Mouse (Mus musculus): Measurements from ENCODE around the gene Cys1. TPM values are rescaled to one million over a fixed set of nuclear protein-coding genes. Genes with fewer than 3 reads are reported as not detected.

Cys1 gene
- 1.2 TPM for polyA plus RNA-seq (2014; fragmentation: Illumina TruSeq; extraction: RNeasy Lipid Tissue Mini Kit (QIAGEN cat#74804); ENCODE audit: low read depth, low replicate concordance)

DNA sequence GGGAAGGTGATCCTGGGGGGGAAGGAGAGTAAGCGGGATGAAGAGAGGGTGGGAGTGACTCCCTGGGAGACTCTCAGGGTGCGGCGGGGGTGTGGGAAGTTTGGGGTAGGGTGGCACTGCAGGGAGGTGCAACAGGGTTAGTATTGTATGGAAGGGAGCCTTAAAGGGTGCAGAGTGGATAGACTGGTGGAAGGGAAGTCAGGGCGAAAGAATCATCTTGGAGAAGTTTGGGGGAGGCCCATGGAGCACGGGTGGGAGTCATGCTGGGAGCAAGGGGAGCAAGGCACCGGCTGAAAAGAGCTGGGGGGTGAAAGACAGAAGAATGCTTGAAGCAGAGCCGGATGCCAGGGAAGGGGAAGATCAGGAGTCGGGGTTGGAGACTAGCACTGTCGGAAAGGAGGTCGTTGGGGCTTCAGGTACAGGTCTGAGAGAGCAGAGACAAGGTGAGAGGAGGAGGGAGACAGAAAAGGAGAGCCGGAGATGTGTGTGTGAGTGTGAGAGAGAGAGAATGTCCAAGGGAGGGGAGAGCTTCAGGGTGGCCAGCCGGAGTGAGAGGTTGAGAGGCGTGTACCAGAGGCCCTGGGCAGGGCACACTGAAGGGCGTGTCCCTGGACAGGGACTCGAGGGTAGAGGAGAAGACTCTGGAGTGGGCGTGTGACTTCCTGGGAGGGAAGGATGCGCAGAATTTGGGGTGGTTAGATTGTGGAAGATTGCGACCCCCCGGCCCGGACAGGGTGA, at the start of gene Cys1:
TSS of gene Cys1 (minus strand) at position 528 of the 738 bp plus-strand sequence.

DNA sequence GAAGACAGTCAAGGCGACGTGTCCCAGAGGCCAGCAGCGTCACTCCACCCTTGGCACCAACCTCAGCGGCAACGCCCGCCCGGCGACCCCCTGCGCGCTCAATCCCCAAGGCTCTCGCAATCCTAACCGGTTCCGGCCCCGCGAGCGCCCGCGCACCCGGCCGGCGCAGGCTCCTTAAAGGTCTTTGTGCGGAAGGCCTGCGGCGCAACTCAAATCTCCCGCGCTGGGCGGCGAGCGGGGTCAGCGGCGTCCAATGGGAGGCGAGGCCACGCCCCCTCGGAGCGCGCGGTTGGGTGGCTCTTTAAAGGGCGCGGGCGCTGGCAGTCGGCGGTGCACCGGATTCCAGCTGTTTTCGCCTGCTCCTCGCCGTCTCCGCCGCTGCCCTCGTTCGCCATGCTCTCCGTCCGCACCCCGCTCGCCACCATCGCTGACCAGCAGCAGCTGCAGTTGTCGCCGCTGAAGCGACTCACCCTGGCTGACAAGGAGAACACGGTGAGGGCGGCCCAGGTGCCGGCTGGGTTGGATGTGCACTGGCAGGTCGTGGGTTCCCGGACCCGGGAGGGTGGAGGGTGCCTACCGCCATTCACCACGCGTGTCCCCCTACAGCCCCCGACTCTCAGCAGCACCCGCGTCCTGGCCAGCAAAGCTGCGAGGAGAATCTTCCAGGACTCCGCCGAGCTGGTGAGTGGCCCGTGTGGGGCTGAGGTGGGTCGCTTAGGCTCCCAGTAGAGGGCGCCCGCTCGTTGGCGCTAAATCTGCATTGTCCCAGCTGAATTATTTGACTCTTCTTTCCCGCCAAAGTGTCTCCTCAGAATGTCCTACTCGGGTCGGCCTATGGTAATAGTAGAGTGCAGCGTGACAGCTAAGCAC, 26.6 kb upstream of the Cys1 start, which contains the start of gene Rrm2:
TSS of gene Rrm2 (plus strand) at position 288 of the 870 bp plus-strand sequence.

DNA sequence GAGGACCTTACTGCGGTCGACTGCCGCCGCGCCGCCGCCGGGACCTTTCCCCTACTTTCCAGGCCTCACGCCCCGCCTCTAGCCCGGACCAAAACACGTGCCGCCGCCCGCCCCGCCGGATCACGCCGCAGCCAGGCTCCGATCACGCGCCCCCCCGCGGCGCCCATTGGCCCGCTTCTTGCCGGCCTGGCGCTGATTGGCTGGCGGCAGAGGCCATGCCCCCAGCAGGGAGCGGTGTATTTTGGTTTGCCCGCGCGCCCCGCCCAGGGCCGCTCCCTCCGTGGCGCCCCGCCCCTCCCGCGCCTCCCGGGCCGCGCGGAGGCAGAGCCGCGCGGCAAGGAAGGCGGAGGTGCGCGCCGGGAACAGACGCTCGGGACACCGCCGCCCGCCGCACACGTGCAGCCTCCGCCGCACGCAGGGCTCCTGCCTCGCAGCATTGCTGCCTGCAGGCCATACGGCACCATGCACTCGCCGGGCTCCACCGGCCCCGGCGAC, 30.5 kb downstream of the Cys1 start, which contains the start of gene Klf11:
TSS of gene Klf11 (plus strand) at position 212 of the 495 bp plus-strand sequence.

Other genes starting within 250 kb of the Cys1 start
- gene Taf1b, start 183.5 kb downstream of the Cys1 start, polyA plus RNA-seq (2014; fragmentation: Illumina TruSeq; extraction: RNeasy Lipid Tissue Mini Kit (QIAGEN cat#74804); ENCODE audit: low read depth, low replicate concordance): 20.4 TPM
- 1.5 TPM for gene Grhl1, start 109.5 kb downstream of the Cys1 start, polyA plus RNA-seq (2014; fragmentation: Illumina TruSeq; extraction: RNeasy Lipid Tissue Mini Kit (QIAGEN cat#74804); ENCODE audit: low read depth, low replicate concordance)
- 7.9 TPM for gene Klf11, start 30.5 kb downstream of the Cys1 start, polyA plus RNA-seq (2014; fragmentation: Illumina TruSeq; extraction: RNeasy Lipid Tissue Mini Kit (QIAGEN cat#74804); ENCODE audit: low read depth, low replicate concordance)
- gene Rrm2, start 26.4 kb upstream of the Cys1 start, polyA plus RNA-seq (2014; fragmentation: Illumina TruSeq; extraction: RNeasy Lipid Tissue Mini Kit (QIAGEN cat#74804); ENCODE audit: low read depth, low replicate concordance): 12.9 TPM
- 6.1 TPM for gene Mboat2, start 149.1 kb upstream of the Cys1 start, polyA plus RNA-seq (2014; fragmentation: Illumina TruSeq; extraction: RNeasy Lipid Tissue Mini Kit (QIAGEN cat#74804); ENCODE audit: low read depth, low replicate concordance)